In genomic region chr13:41482408-41483011, GRCm38 (mm10) we compare ENCODE assay signal across 17 mouse cellular contexts. TPM values are rescaled to one million over a fixed set of nuclear protein-coding genes. Genes with fewer than 3 reads are reported as not detected.
A peak's percentile ranks its signal among the peaks of the same experiment; 100 is the strongest.
DNase-seq lines count a peak whose midpoint lies in the region; ATAC-seq lines count a peak whose summit lies in the region.
"Had no signal": no experiment of that assay in that cellular context is flagged by ENCODE, and none has a peak within 500 bp of the region (broad histone marks: within the 10 kb centered on the region; RNA-seq: fewer than 3 reads in every experiment).

No protein-coding gene starts in this region.

- peak; percentile 54 for DNase-seq in heart, embryonic 10.5 days (ENCODE audit: low spot score)
- peak; percentile 13 for DNase-seq in ZHBTc4 (ENCODE audit: low read depth, low spot score)
- peak; percentile 74 for DNase-seq in embryo, embryonic 11 days
- peak; percentile 77 for DNase-seq in mesoderm, embryonic 11.5 days (ENCODE audit: low read depth, low spot score)
- DNase-seq in left cerebral cortex, postnatal 4 days, result no peak
- DNase-seq in adrenal gland, postnatal 36 days, result no peak
- DNase-seq in cerebellum, adult 11-12 months, result no peak
- DNase-seq: adrenal gland, postnatal 10 days; cerebellum, postnatal 36 days; heart, adult 2 months; heart, postnatal 10 days; layer of hippocampus, postnatal 36 days had no signal

- H3K9ac ChIP-seq in heart, embryonic 11.5 days (ENCODE audit: low read depth, low read length), result no peak overlapping the region
- H3K9ac ChIP-seq: liver, embryonic 14.5 days had no signal

- ATAC-seq in heart, embryonic 11.5 days (replicated peaks; ENCODE audit: insufficient number of reproducible peaks, low FRiP score, low TSS enrichment), result no peak
- ATAC-seq: inflammation-experienced regulatory T-cells, adult 6 months; lung, postnatal 0 days had no signal

- no peak overlapping the region for H3K4me3 ChIP-seq in heart, embryonic 10.5 days
- no peak overlapping the region for H3K4me3 ChIP-seq in heart, embryonic 11.5 days (ENCODE audit: low read depth, low read length)
- H3K4me3 ChIP-seq: erythroblast, embryonic 14.5 days; heart, adult 2 months had no signal

- 71% methylated on average over 3 of the region's 3 CpGs for WGBS in heart, embryonic 10.5 days
- WGBS in heart, embryonic 11.5 days (ENCODE audit: insufficient replicate concordance), result 78% methylated on average over 3 of the region's 3 CpGs

- peaks cover 7% of the 10 kb centered on the region for H3K4me1 ChIP-seq in heart, embryonic 10.5 days
- H3K4me1 ChIP-seq in heart, embryonic 11.5 days (ENCODE audit: control insufficient read depth, insufficient read depth, low read length), result peaks cover 4% of the 10 kb centered on the region; the same call in 1 of the 2 replicates

- H3K27me3 ChIP-seq in heart, embryonic 10.5 days (ENCODE audit: insufficient read depth, poor library complexity, severe bottlenecking), result peaks cover 15% of the 10 kb centered on the region; the same call in 1 of the 2 replicates
- H3K27me3 ChIP-seq in heart, embryonic 11.5 days (ENCODE audit: control insufficient read depth, insufficient read depth, low read length), result 0 out of 2 replicates have a peak, but pooled peaks cover 3% of the 10 kb centered on the region

- H3K36me3 ChIP-seq in heart, embryonic 10.5 days, result no peaks in the 10 kb centered on the region
- no peaks in the 10 kb centered on the region for H3K36me3 ChIP-seq in heart, embryonic 11.5 days (ENCODE audit: control insufficient read depth, insufficient read depth, low read length)

- H3K27ac ChIP-seq in heart, embryonic 10.5 days, result no peak overlapping the region
- no peak overlapping the region for H3K27ac ChIP-seq in heart, embryonic 11.5 days (ENCODE audit: low read depth, low read length)
- H3K27ac ChIP-seq: heart, adult 2 months; liver, embryonic 14.5 days had no signal

- intact Hi-C loops in left cerebral cortex, postnatal 4 days (cut with DNase I), result no loop called here

- no peaks in the 10 kb centered on the region for H3K9me3 ChIP-seq in heart, embryonic 10.5 days
- H3K9me3 ChIP-seq in heart, embryonic 11.5 days (replicated peaks; ENCODE audit: control insufficient read depth, low read length), result no peaks in the 10 kb centered on the region

- H3K4me2 ChIP-seq in heart, embryonic 11.5 days, result no peak overlapping the region

RNA-seq across cellular contexts. Expression of gene Nedd9, which starts 4.7 kb away (rescaled TPM):
- polyA plus RNA-seq in heart, embryonic 10.5 days (2016; fragmentation: Nextera tagmentation; extraction: Ambion mirVana), result 14.7 and 15.8 TPM in 2 replicates
- polyA plus RNA-seq in heart, embryonic 11.5 days (2014; fragmentation: Nextera tagmentation; extraction: Ambion mirVana), result 19.2 and 22.3 TPM in 2 replicates
- total RNA-seq in left cerebral cortex, postnatal 4 days (2021), result 10 to 100 TPM; 19.8 to 21.0 TPM
- total RNA-seq in adrenal gland, postnatal 36 days (2021), result 10 to 100 TPM; 18.0 to 21.5 TPM
- polyA plus RNA-seq: erythroblast, embryonic 14.5 days had no signal

Comparison
In these comparisons a context has a peak if more than half of its experiments do, and no peak if none do; other contexts are left out.
1. DNase-seq: peak in heart, embryonic 10.5 days (single experiment), ZHBTc4 (single experiment), embryo, embryonic 11 days (single experiment) and mesoderm, embryonic 11.5 days (single experiment); none in left cerebral cortex, postnatal 4 days (single experiment), adrenal gland, postnatal 36 days (0 of 2) and cerebellum, adult 11-12 months (single experiment).